Mouse (Mus musculus) heart, postnatal 25 days (tissue): ENCODE data around the gene Vmn2r86. TPM values are rescaled to one million over a fixed set of nuclear protein-coding genes. Genes with fewer than 3 reads are reported as not detected.
"Not testable (repeated sequence)": the region's sequence is repeated elsewhere in the genome, so short reads cannot be mapped to it uniquely, and the experiment has no call there.

Experiments used
- DNase-seq: peaks from one replicate; pipeline ENCODE4 v3.0.0; 2022; ENCODE audit warnings: low spot score
- intact Hi-C: fragments of 180-260 bp; cut with DNase I; formaldehyde crosslinking; loops from one replicate; pipeline ENCODE4 v1.15.1; 2025
- total RNA-seq, 2 experiments: library from RNA; stranded (reverse); gene quantifications; 2 replicates each; pipeline ENCODE4 v1.2.3; 2021

The Vmn2r86 gene
- not detected for total RNA-seq

GRCm38 (mm10) chr10:130455950-130456349, at the start of gene Vmn2r86:
TSS of gene Vmn2r86 (minus strand) at chr10:130456050.
- intact Hi-C loops, DNase-seq: not testable (repeated sequence)

GRCm38 (mm10) chr10:130497296-130497695, 41.4 kb upstream of the Vmn2r86 start, which contains the start of gene Vmn2r87:
TSS of gene Vmn2r87 (minus strand) at chr10:130497396.
- intact Hi-C loops: no loop called here

GRCm38 (mm10) chr10:130470311-130470760, 14.5 kb upstream of the Vmn2r86 start:
- intact Hi-C loops: no loop called here
- no peak for DNase-seq

More at GRCm38 (mm10) chr10:130497296-130497695, 41.4 kb upstream of the Vmn2r86 start, which contains the start of gene Vmn2r87:
- no peak for DNase-seq

GRCm38 (mm10) chr10:130444776-130445175, 11.1 kb downstream of the Vmn2r86 start:
- intact Hi-C loops: no loop called here
- DNase-seq: no peak

GRCm38 (mm10) chr10:130434185-130434898, 21.5 kb downstream of the Vmn2r86 start:
- intact Hi-C loops: not testable (repeated sequence)

GRCm38 (mm10) chr10:130429603-130430002, 26.2 kb downstream of the Vmn2r86 start, which contains the start of gene Vmn2r85:
TSS of gene Vmn2r85 (minus strand) at chr10:130429703.
- DNase-seq, intact Hi-C loops: not testable (repeated sequence)

More at GRCm38 (mm10) chr10:130434185-130434898, 21.5 kb downstream of the Vmn2r86 start:
- not testable (repeated sequence) for DNase-seq

GRCm38 (mm10) chr10:130422368-130422767, 33.5 kb downstream of the Vmn2r86 start:
- DNase-seq, intact Hi-C loops: not testable (repeated sequence)

GRCm38 (mm10) chr10:130420401-130420800, 35.4 kb downstream of the Vmn2r86 start:
- DNase-seq: no peak
- intact Hi-C loops: no loop called here

GRCm38 (mm10) chr10:130419954-130420353, 35.9 kb downstream of the Vmn2r86 start:
- intact Hi-C loops, DNase-seq: not testable (repeated sequence)

GRCm38 (mm10) chr10:130416352-130416751, 39.5 kb downstream of the Vmn2r86 start:
- intact Hi-C loops: not testable (repeated sequence)

GRCm38 (mm10) chr10:130412167-130412698, 43.6 kb downstream of the Vmn2r86 start:
- DNase-seq, intact Hi-C loops: not testable (repeated sequence)

More at GRCm38 (mm10) chr10:130416352-130416751, 39.5 kb downstream of the Vmn2r86 start:
- not testable (repeated sequence) for DNase-seq

- DNase-seq: no peak
- intact Hi-C loops: no loop called here
Measured at GRCm38 (mm10) chr10:130394232-130394631, 61.6 kb downstream of the Vmn2r86 start, which contains the start of gene Vmn2r84. TSS of gene Vmn2r84 (minus strand) at chr10:130394332.

Other genes with a start within 250 kb of the Vmn2r86 start
- gene Olfr827, start 241.6 kb downstream of the Vmn2r86 start, total RNA-seq: not detected
- not detected for gene Neurod4, start 175.8 kb downstream of the Vmn2r86 start, total RNA-seq
- gene Tespa1, start 133.2 kb downstream of the Vmn2r86 start, total RNA-seq: under 1 TPM in 1 of 2 experiments, not detected in 1; 0.44 TPM
- not detected for gene Vmn2r84, start 61.7 kb downstream of the Vmn2r86 start, total RNA-seq
- gene Vmn2r85, start 26.3 kb downstream of the Vmn2r86 start, total RNA-seq: not detected
- not detected for gene Vmn2r87, start 41.3 kb upstream of the Vmn2r86 start, total RNA-seq